Mouse (Mus musculus) layer of hippocampus, adult 18-20 months (tissue): Measurements from ENCODE around the gene Dpp8. TPM values are rescaled to one million over a fixed set of nuclear protein-coding genes. Genes with fewer than 3 reads are reported as not detected.
"Not testable (repeated sequence)": the region's sequence is repeated elsewhere in the genome, so short reads cannot be mapped to it uniquely, and the experiment has no call there.

ENCODE experiments used
- DNase-seq, 2 experiments: peaks; one replicate each; pipeline ENCODE4 v3.0.0; 2022; ENCODE audit warnings: low spot score in 2 of 2
- total RNA-seq, 2 experiments: library from RNA; stranded (reverse); gene quantifications; 2 replicates each; pipeline ENCODE4 v1.2.3; 2021

The Dpp8 gene
- total RNA-seq, 2 experiments from 2014 or later = 162 to 168 TPM

DNA sequence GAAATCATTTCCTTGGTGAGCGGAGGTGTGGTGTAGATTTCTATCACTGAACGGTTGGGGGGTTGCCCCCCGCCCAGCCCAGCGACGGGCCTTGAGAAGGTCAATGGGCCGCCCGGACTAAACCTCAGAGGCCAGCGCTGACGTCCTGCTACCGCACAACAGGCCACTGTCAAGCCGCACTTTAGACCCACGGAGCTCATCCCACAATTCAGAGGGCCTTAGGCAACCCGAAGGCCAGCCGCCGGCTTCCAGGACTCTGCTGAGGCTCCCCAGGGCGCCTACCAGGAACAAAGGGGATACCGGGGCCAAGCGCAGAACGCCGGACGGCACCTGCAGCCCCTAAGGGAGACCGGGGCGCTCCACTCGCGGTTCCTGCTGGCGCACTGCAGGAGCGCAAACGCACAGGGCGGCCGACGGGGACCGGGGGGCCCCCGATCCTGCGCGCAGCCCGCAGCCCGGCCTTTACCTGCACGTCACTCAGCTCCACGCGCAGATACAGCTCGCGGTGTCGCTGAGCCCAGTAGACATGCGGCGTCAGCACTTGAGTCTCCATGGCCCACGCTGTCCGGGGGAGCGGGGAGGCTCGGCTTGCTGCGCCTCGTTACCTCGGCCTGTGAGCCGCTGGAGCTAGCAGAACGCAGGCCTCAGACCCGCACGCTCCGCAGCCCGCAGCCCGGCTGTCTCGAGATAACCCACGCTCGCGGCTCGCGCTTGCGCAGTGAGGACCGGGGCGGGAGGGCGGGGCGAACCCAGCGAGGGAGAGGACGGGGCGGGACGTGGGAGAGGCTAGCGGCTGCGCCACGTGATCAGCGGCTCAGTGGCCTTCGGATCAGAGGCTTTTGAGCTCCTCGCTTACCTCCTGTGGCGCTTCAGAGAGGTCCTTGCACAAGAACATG, 11.0 kb upstream of the Dpp8 start, which contains the start of gene Hacd3:
Gene Hacd3 (minus strand): TSS at position 703 of the 896 bp plus-strand sequence.
- peak; percentile 86 to 94 for DNase-seq

DNA sequence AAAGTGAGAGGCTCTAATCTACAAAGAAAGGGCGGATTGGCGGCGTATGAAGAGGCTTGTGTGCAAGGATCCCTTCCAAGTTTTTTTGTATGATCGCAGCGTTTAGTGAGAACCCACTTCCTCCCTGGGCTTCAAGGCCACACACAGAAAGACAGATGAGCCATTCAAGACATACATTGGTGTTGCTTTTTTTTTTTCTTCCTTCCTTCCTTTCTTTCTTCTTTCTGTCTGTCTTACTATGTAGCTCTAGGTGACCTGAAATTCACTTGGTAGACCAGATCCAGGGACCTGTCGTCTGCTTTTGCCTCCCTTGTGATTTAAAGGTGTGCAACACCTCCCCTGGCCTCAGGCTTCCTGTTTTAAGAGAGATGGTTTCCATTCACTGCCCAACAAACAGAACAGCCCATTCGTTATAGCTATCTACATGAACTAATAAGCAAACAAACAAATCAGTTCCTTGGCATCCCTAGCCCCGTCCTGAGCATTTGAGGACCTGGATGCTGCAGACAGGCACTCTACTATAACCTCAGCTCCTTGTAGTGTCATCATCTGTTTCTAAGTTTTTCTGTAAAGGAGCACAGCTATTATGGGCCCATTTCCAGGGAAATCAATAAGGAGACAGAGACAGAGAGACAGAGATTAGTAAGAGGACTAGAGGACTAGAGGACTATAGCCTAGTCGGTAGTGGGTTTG, 10.2 kb upstream of the Dpp8 start:
- no peak for DNase-seq

DNA sequence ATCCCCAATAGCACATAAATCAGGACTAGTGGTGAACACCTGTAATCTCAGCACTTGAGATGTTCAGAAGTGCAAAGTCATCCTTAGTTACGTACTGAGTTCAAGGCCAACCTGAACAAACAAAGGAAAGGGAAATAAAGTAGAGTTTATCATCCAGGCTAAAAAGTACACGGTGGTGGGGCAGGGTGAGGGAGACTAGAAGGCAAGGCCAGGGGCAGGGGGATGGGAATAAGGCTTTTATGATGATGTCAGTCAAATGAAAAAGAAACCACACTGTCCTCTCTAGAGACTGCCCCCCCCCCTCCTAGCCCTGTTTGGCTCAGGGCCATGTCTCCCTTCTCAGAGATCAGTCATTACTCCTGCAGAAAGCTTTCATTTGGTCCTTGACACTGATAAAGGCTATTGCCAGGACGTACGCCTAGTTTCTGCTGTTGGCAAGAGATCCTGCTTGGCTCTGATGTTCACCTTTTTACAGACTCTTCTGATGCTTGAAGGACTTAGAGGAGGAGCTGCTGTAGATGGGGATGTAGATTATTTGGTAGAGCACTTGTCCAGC, 9.6 kb upstream of the Dpp8 start:
- DNase-seq = no peak

DNA sequence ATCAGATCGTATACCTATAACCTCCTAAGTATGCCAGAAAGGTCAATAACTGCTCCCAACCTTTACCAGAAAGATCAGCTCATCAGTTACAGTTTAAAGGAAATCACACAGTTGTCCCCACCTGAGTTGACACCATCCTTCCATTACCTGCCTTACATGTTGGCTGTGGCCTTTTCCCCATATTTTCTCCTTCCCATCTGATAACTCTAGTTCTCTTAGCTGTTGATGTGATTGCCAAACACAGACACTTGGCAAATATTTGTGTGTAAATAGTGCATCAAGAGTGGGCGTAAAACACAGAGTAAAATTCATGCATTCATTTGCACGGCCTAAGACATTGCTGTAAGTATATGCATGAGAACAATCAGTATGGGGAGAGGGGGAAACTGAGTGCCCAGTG, 8.8 kb upstream of the Dpp8 start:
- DNase-seq = no peak

DNA sequence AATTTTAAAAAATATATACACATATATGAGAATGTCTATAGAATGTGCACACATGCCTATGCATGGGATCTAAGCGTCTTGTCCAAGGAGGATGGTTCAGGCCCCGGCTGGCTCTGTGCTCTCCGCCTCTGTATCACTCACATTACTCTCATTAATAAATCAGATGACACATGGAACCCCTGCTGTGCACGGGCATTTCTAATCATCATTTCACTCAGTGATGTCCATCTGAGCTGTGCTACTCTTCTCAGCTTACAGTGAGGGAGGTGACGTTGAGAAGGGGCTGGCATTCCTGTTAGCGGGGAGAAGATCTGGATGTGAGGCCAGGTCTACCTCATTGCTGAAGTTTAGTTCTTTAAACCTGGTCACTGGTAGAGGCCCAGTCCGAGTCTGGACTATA, 5.0 kb upstream of the Dpp8 start:
- no peak for DNase-seq

DNA sequence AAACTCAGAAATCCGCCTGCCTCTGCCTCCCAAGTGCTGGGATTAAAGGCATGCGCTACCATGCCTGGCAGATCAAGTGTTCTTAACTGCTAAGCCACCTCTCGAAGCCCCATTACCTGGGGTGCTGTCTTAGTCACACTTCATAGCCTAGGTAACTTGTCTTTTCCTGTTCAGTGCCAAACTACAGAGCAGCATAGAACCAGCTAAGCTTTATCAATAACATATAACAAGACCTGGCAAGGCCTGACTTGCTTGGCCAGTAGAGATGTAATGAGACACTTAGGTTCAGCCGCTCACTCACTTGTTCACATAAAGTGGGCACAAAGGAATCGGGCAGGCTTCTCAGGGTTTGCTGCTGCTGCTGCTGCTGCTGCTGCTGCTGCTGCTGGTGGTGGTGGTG, 3.9 kb upstream of the Dpp8 start:
- no peak for DNase-seq

DNA sequence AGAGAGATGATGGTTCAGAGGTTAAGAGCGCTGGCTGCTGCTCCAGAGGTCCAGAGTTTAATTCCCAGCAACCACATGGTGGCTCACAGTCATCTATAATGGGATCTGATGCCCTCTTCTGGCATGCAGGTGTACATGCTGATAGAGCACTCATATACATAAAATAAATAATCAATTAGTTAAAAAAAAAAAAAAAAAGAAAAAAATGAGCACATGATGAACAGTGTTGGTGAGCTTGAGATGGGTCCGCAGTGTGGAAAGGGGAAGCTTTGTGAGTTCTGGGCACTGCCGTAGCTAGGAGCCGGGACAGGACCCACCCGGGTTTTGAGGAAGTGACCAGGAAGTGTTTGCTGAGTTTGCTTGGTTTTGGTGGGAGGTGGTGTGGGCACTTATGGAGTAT, 859 bp upstream of the Dpp8 start:
- DNase-seq = not testable (repeated sequence)

DNA sequence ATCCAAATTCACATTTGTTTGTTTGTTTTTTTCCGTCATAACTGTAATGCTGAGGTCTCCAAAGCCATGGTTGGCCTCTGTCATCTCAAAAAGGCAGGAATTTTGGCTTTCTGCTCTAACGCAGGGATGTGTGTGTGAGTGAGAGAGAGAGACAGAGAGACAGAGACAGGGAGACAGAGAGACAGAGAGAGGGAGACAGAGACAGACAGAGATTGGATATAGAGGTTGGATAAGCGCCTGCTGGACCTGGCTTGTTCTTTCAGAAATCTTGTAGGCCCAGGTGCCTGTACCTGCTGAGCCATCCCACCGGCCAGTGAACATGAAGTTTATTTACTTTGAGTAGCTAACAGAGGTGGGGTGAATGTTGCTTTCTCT, 333 bp upstream of the Dpp8 start:
- no peak for DNase-seq

DNA sequence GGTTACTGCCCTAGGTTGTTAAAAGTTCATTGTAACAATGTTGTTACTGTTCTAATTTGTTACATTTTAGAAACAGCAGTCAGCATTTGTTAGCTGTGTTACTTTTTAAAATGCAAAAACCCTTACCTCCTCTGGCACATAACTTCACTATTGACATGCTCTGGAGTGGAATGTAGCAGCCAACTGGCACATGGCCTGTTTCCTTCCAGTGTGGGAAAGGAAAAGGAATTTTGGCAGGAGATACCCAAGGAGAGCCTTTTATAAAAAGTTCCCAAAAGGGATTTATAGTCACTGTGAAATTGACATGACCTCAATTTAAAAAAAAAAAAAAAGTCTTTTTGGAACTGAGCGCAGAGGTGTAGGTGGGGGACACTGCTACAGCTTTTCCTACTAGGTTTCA, 4.2 kb downstream of the Dpp8 start:
- no peak for DNase-seq

DNA sequence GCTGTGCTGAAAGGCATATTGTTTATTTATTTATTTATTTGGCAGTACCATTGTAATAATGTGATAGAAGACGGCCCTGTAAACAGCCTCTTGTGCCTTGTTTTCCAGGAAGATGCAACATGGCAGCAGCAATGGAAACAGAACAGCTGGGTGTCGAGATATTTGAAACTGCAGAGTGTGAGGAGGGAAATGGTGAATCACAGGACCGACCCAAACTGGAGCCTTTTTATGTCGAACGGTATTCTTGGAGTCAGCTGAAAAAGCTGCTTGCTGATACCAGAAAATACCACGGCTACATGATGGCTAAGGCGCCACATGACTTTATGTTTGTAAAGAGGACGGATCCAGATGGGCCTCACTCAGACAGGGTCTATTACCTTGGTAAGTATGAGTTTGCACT, 4.6 kb downstream of the Dpp8 start:
- DNase-seq = no peak

DNA sequence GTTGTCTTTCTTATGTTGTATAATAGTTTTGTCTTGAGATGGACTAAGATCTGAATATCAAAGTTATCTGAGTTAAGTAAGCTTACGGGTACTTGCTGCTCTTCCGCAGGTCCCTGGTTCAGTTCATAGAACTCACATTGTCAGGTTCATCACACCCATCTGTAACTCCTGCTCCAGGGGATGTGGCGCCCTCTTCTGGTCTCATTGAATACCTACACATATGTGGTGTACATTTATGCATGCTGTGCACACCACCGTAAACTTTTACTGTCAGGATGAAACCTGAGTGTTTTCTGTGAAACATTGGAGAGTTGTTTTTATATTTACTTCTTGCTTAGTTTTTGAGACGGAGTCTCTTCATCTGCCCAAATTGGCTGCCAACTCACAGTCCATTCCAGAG, 9.2 kb downstream of the Dpp8 start:
- no peak for DNase-seq

DNA sequence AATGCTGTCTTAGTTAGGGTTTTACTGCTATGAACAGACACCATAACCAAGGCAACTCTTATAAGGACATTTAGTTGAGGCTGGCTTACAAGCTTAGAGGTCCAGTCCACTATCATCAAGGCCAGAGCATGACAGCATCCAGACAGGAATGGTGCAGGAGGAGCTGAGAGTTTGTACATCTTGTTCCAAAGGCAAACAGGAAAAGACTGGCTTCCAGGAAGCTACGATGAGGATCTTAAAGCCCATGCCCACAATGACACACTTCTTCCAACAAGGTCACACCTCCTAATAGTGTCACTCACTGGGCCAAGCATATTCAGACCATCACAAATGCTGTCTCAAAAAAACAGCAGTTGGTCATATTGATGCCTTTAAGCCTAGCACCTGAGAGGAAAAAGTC, 14.8 kb downstream of the Dpp8 start:
- no peak for DNase-seq

DNA sequence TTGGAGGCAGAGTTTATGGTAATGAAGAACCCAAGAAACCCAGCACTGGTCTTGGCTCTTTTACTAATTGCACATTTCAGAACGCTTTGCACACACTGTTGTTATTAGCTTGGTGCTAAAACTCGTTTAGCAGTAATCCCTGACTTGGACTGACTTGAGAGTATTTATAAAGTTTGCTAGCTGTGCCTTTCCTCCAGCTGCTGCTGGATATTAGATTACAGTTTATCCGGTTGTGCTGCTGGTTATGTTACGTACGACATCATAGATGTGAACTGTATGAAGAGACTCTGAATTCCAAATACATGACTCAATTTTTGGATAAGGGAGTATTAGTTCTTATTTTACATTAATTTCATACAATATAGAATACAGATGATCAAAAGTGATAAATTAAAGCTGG, 17.2 kb downstream of the Dpp8 start:
- no peak for DNase-seq

DNA sequence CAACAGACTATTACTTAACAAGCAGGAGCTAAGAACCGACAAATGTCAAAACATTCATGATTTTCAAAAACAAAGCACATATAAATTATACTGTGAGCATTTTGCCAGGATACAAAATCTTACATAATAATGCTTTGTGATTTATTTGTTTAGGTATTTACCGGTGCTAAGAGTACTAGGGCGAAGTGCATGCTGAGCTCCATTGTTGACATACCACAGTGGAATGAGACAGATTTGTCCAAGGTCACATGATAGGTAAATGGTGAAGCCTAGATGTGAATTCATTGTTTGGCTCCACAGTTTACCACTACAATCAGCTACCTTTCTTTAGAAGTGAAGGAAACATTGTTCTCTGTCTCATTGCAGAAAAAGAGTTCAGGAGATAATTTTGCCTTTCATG, 18.8 kb downstream of the Dpp8 start:
- DNase-seq = no peak

DNA sequence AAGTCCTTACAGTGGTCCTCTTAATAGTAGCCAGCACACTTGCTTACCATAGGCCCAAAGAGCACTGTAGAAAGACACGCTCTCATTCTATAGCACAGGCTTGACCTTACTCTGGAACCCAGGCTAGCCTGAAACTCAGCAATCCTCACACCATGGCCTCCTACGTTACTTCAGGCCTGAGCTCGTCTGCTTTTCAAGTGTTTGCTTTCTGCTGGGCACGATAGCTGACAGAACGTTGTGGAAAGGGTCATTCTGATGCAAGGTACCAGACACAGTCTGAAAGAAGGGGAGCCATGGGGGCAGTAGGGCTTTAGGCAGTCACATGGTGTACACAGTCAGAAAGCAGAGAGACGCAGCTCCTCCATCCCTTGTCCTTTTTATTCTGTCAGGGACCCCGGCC, 32.0 kb downstream of the Dpp8 start:
- DNase-seq = no peak

DNA sequence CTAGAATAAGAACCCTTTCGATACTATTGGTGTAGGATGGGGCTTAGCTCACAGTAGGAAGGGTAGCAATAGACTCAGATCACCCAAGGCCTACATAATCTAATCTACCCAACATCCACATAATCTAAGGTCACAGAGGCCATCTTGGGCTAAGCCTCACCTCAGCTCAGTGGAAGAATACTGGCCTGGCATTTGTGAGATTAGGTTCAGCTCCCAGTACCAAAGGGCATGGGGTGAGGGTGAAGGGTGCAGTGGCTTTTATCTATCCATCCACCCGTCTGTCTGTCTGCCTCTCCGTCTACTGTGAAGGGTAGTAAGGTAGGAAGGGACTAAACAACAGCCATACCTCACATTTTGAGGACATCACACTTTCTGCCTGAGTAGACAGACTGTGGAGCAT, 38.4 kb downstream of the Dpp8 start:
- DNase-seq = no peak

DNA sequence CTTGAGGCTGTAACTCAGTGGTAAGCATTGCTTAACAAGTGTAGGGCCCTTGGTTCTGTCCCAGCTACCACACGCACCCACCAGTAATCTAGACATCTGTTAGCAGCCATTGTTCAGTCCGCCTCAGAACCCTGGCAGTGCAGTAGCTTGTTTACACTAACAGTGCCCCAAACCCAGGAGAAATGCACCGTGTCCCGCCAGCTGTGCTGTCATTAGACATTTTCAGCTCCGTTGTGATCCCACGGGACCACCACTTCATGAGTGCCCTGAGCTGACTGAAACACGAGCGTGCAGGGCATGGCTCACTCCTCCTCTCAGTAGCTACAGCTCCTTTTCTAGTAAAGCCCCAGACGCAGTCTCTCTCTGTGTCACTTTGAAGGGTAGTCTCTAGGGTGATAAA, 41.3 kb downstream of the Dpp8 start:
- no peak for DNase-seq

DNA sequence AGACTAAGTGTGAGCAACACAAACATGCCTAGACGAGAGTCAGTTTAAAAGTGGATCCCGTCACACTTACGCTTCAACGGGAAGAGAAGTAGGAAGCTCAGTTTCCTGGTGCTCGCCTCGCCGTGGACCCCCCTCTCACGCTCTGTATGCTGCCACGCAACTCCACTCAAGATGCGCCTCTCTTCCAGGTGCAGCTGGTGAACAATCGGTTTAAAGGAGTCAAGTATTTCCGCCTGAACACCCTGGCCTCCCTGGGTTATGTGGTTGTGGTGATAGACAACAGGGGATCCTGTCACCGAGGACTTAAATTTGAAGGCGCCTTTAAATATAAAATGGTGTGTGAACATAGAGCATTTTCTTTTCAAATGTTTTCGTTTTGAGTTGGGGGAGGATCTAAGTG, 42.0 kb downstream of the Dpp8 start:
- no peak for DNase-seq

DNA sequence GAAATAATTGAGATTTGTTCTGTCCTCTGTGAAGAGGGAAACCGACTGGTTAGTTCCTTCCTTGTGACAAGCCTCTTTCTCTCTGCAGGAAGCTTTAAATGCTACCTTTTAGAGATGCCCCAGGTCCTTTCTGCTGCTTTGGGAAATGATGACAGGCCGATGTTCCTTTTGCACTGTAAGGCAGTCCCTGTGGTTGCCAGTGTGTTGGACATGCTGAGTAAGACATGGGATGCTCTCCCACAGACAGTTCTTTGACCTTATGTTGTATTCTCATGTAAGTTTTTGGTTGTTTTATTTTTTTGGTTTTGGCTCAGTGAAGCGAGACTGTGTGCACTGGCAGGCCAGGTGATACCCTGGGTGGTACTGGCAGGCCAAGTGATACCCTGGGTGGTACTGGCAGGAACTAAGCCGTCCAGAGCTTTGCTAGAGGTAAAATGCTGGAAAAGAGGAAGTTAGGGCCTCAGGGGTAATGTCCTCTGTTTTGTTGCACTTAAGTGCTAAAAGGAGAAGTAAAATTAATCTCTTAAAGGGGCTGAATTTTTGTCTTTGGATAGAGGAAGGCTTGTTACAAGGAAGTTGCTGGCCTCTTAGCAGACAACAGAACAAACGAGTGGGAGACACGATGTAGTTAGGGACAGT, 42.8 kb downstream of the Dpp8 start:
- no peak for DNase-seq

DNA sequence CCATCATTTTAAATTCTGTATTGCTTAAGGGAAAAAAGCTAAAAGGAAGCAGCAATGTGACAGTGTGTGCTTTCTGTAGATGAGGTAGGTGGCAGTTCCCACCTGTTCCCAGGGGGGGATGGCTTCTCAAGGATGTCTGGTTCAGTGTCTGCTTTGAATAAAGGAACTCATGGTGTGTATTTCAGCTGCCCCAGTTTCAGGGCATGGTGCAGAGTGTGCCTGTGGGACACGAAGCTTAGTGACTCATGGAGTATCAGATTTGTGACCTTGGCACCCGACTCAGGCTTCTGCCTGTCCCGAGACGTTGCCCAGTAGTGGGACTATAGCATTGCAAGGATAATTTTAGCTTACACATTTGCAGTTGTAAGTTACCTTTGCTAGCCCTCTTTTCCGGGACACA, 45.3 kb downstream of the Dpp8 start:
- DNase-seq = no peak

DNA sequence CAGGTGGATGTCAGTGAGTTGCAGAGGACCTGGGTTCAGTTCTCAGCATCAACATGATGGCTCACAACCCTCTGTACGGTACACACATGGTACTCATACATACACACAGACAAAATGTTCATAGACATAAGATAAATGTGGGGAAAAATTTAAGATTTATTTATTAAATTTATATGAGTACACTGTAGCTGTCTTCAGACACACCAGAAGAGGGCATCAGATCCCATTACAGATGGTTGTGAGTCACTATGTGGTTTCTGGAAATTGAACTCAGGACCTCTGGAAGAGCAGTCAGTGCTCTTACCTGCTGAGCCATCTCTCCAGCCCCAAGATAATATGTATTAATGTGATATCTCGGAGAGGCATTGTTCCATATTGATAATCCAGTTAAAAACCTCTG, 47.9 kb downstream of the Dpp8 start:
- DNase-seq = not testable (repeated sequence)
